Mouse (Mus musculus) heart, embryonic 12.5 days (tissue): ENCODE measurements around the gene Gm20388. TPM values are rescaled to one million over a fixed set of nuclear protein-coding genes. Genes with fewer than 3 reads are reported as not detected.
"Not testable (repeated sequence)": the region's sequence is repeated elsewhere in the genome, so short reads cannot be mapped to it uniquely, and the experiment has no call there.

Experiments used
- ATAC-seq: fragments of 200-750 bp; cut with Nextera tagmentation; 2 replicates; pipeline ENCODE4 v1.8.0; 2017; ENCODE audit warnings: moderate TSS enrichment, moderate library complexity; ENCODE audit not compliant: insufficient number of reproducible peaks, low FRiP score
- H3K27ac ChIP-seq: fragments of 300-500 bp; sonication (generic); 2 replicates; pipeline ENCODE4 v1.5.1; 2016; ENCODE audit warnings: mild to moderate bottlenecking, moderate library complexity; ENCODE audit not compliant: poor library complexity, severe bottlenecking
- H3K27me3 ChIP-seq: fragments of 300-500 bp; sonication (generic); replicated peaks from 2 replicates; pipeline ENCODE4 v1.6.1; 2016; ENCODE audit warnings: mild to moderate bottlenecking, moderate library complexity
- H3K36me3 ChIP-seq: fragments of 300-500 bp; sonication (generic); 2 replicates; pipeline ENCODE4 v1.6.1; 2016; ENCODE audit warnings: mild to moderate bottlenecking, moderate library complexity
- H3K4me1 ChIP-seq: fragments of 300-500 bp; sonication (generic); replicated peaks from 2 replicates; pipeline ENCODE4 v1.6.1; 2016; ENCODE audit warnings: mild to moderate bottlenecking
- H3K4me2 ChIP-seq: fragments of 300-500 bp; sonication (generic); 2 replicates; pipeline ENCODE4 v1.6.1; 2016; ENCODE audit warnings: mild to moderate bottlenecking, moderate library complexity
- H3K4me3 ChIP-seq: fragments of 300-500 bp; sonication (generic); 2 replicates; pipeline ENCODE4 v1.5.1; 2016; ENCODE audit warnings: mild to moderate bottlenecking
- H3K9ac ChIP-seq: fragments of 300-500 bp; sonication (generic); 2 replicates; pipeline ENCODE4 v1.6.1; 2016; ENCODE audit warnings: mild to moderate bottlenecking, moderate library complexity
- H3K9me3 ChIP-seq: fragments of 300-500 bp; sonication (generic); replicated peaks from 2 replicates; pipeline ENCODE4 v1.6.1; 2016; ENCODE audit warnings: mild to moderate bottlenecking, moderate library complexity
- WGBS: fragments of 180-500 bp; shearing (Covaris S2); methylation state at CpG from one replicate; pipeline ENCODE4 v1.1.7; 2016; 5-methylcytosine and 5-hydroxymethylcytosine counted together
- polyA plus RNA-seq: library from polyadenylated mRNA; unstranded; fragments of >200 nt; fragmentation: Nextera tagmentation; extraction: Ambion mirVana; gene quantifications from 2 replicates; pipeline ENCODE4 v1.2.1, GENCODE M21; 2016

Gene Gm20388
- polyA plus RNA-seq, 1 experiment from 2014 or later: not detected

DNA sequence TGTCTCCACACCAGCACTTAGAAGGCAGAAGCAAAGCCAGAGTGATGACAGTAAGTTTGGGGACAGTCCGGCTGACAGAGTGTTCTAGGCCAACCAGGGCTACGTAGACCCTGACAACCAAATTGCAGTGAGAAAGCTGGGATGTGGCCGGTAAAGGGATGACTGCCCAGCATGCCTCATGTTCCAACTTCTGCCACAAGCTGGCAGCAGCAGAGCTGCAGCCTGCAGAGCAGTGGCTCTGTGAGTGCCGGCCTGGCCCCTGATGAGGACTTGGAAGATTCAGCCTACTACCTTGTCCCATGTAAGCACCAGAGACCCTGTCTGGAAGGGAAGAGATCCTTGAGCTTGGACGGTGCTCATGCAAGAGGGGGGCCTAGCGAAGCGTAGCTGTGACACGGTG is 765.1 kb downstream of the Gm20388 start:
- no peak overlapping the region for H3K4me3 ChIP-seq
- ATAC-seq: no peak
- WGBS: 66% methylated on average over 8 of the region's 8 CpGs
- peaks cover 9% of the 10 kb centered on the region for H3K4me1 ChIP-seq
- H3K27ac ChIP-seq: no peak overlapping the region
- H3K9me3 ChIP-seq: no peaks in the 10 kb centered on the region
- no peak overlapping the region for H3K4me2 ChIP-seq
- no peak overlapping the region for H3K9ac ChIP-seq
- H3K36me3 ChIP-seq: peaks cover 47% of the 10 kb centered on the region
- H3K27me3 ChIP-seq: 0 out of 2 replicates have a peak, but pooled peaks cover 7% of the 10 kb centered on the region

DNA sequence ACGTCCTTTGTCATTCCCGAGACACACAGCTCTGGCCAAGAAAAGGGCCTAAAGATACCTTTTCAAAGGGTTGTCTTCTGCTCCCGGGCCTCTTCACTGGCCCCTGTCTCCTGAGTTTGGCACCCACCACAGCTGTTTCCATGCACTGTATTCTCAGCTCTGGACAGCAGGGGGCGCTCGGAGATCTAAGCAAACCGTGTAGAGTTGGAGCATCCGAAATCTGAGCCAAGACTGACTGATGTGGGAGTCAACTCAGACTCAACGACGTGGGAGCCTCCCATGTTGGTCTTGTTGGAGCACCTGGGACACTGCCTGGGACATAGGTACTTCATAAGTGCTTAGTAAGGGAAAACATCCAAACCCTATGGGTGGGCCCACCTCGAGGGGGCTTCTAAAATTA is 767.8 kb downstream of the Gm20388 start:
- no peak overlapping the region for H3K9ac ChIP-seq
- H3K4me2 ChIP-seq: no peak overlapping the region
- ATAC-seq: peak; percentile 59; the same call in 1 of the 2 replicates
- WGBS: 12% methylated on average over 10 of the region's 10 CpGs
- no peak overlapping the region for H3K4me3 ChIP-seq
- H3K9me3 ChIP-seq: no peaks in the 10 kb centered on the region
- H3K36me3 ChIP-seq: peaks cover 20% of the 10 kb centered on the region
- H3K4me1 ChIP-seq: peaks cover 5% of the 10 kb centered on the region
- peaks cover 13% of the 10 kb centered on the region; the same call in 1 of the 2 replicates for H3K27me3 ChIP-seq
- no peak overlapping the region for H3K27ac ChIP-seq

DNA sequence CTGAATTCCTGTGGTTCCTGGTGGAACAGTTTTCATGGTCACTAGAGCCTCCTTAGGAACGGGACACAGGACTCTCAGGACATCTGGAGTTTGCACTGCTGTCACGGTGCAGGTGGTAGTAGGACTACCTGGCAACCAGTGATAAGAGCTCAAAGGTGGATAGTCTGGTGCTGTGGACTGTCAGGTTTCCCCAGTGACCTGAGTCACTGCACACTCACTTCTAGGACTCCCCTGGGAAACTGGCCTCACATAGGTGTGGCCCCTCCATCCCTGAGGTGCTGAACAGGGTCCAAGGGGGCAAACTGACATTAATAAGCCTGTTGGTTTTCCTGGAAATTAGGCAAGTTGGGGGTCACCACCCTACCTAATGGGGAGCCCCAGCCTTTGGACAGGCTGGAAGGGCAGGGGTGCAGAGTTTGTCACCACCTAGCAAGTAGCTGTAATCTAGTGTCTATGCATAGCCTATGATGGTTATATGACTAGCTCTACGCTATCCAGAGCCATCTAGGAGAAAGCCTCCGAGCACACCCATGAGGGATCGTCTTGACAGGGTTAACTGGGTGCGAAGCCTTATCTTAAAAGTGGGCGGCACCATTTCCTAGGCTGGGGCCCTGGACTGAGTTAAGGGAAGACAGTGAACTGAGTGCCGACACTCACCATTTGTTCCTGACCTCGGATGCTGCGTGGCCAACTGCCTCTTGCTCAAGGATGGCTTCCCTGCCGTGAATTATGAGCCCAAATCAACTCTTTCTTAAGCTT is 769.2 kb downstream of the Gm20388 start:
- H3K27ac ChIP-seq: no peak overlapping the region
- H3K9ac ChIP-seq: no peak overlapping the region
- H3K27me3 ChIP-seq: peaks cover 13% of the 10 kb centered on the region; the same call in 1 of the 2 replicates
- peaks cover 5% of the 10 kb centered on the region for H3K4me1 ChIP-seq
- 0 out of 2 replicates have a peak, but pooled peaks have one; percentile 13 for ATAC-seq
- H3K4me2 ChIP-seq: no peak overlapping the region
- H3K36me3 ChIP-seq: peaks cover 10% of the 10 kb centered on the region
- 23% methylated on average over 11 of the region's 11 CpGs for WGBS
- H3K4me3 ChIP-seq: no peak overlapping the region
- no peaks in the 10 kb centered on the region for H3K9me3 ChIP-seq

DNA sequence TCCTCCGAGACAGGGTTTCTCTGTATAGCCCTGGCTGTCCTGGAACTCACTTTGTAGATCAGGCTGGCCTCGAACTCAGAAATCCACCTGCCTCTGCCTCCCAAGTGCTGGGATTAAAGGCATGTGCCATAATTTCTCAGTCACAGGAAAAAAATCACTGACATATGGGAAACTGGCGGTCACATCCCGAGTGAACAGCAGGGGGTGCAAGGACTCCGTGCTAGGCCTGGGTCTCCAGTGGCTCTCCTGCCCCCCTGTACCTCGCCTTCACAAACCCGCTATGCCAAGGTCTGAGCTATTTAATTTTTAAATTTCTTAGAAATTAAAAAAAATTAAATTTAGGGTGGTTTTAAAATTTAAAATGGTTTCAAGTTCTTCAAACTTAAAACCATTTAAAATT is 769.8 kb downstream of the Gm20388 start:
- not testable (repeated sequence) for H3K9ac ChIP-seq, H3K27ac ChIP-seq, H3K9me3 ChIP-seq, H3K4me3 ChIP-seq, H3K4me2 ChIP-seq, H3K4me1 ChIP-seq, ATAC-seq, H3K36me3 ChIP-seq
- WGBS: 53% methylated on average over 7 of the region's 7 CpGs
- peaks cover 15% of the 10 kb centered on the region for H3K27me3 ChIP-seq

GRCm38 (mm10) chr8:120681113-120681512 is 770.5 kb downstream of the Gm20388 start:
- H3K9ac ChIP-seq: no peak overlapping the region
- no peaks in the 10 kb centered on the region for H3K9me3 ChIP-seq
- H3K36me3 ChIP-seq: no peaks in the 10 kb centered on the region
- peaks cover 22% of the 10 kb centered on the region for H3K27me3 ChIP-seq
- no peak for ATAC-seq
- no peak overlapping the region for H3K4me2 ChIP-seq
- H3K4me3 ChIP-seq: no peak overlapping the region
- H3K27ac ChIP-seq: no peak overlapping the region
- peaks cover 5% of the 10 kb centered on the region for H3K4me1 ChIP-seq
- WGBS: 74% methylated on average over 10 of the region's 10 CpGs

GRCm38 (mm10) chr8:120683602-120684001 is 773.0 kb downstream of the Gm20388 start:
- WGBS: 14% methylated on average over 10 of the region's 10 CpGs
- H3K27ac ChIP-seq: no peak overlapping the region
- H3K4me2 ChIP-seq: no peak overlapping the region
- no peaks in the 10 kb centered on the region for H3K36me3 ChIP-seq
- no peaks in the 10 kb centered on the region for H3K9me3 ChIP-seq
- ATAC-seq: no peak
- H3K9ac ChIP-seq: no peak overlapping the region; the same call in 1 of the 2 replicates
- H3K27me3 ChIP-seq: peaks cover 46% of the 10 kb centered on the region
- no peak overlapping the region for H3K4me3 ChIP-seq
- H3K4me1 ChIP-seq: peaks cover 5% of the 10 kb centered on the region

DNA sequence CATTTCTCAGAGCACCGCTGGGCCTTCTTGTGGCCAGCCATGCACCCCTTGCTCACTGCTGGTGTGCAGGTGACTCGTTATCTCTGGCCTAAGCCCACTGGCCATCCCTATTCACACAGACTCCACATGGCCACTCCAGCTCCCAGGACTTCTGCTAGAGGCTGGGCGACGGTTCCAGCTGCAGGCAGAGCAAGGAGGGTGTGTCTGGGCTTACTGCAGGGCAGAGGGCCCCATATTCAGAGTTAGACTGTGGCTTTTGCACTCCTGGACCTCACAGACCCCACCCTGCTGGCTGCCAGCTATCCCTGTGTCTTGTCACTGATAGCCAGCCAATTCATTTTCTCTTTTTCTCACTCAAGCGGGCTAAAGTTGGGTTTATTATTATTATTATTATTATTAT is 773.4 kb downstream of the Gm20388 start:
- Histone ChIP-seq H3K9ac (no peak overlapping the region), H3K4me2 (no peak overlapping the region), H3K4me1 (peaks cover 5% of the 10 kb centered on the region), H3K27ac (no peak overlapping the region), H3K9me3 (no peaks in the 10 kb centered on the region), H3K27me3 (peaks cover 50% of the 10 kb centered on the region), H3K36me3 (no peaks in the 10 kb centered on the region), H3K4me3 (no peak overlapping the region)
- ATAC-seq: no peak
- WGBS: 58% methylated on average over 5 of the region's 5 CpGs

- no peaks in the 10 kb centered on the region for H3K9me3 ChIP-seq
- H3K9ac ChIP-seq: no peak overlapping the region
- H3K4me2 ChIP-seq: no peak overlapping the region
- peaks cover 48% of the 10 kb centered on the region for H3K27me3 ChIP-seq
- WGBS: 65% methylated on average over 5 of the region's 5 CpGs
- no peaks in the 10 kb centered on the region for H3K36me3 ChIP-seq
- ATAC-seq: no peak
- no peak overlapping the region for H3K27ac ChIP-seq
- H3K4me3 ChIP-seq: no peak overlapping the region
- H3K4me1 ChIP-seq: peaks cover under 1% of the 10 kb centered on the region
Observed at GRCm38 (mm10) chr8:120685097-120685496, 774.5 kb downstream of the Gm20388 start.

GRCm38 (mm10) chr8:120685591-120685990 is 775.0 kb downstream of the Gm20388 start:
- H3K9me3 ChIP-seq: no peaks in the 10 kb centered on the region
- no peak overlapping the region for H3K4me2 ChIP-seq
- H3K27ac ChIP-seq: no peak overlapping the region
- no peak for ATAC-seq
- no peak overlapping the region for H3K4me3 ChIP-seq
- peaks cover 48% of the 10 kb centered on the region for H3K27me3 ChIP-seq
- 80% methylated on average over 8 of the region's 8 CpGs for WGBS
- H3K4me1 ChIP-seq: no peaks in the 10 kb centered on the region
- no peak overlapping the region for H3K9ac ChIP-seq
- no peaks in the 10 kb centered on the region for H3K36me3 ChIP-seq

DNA sequence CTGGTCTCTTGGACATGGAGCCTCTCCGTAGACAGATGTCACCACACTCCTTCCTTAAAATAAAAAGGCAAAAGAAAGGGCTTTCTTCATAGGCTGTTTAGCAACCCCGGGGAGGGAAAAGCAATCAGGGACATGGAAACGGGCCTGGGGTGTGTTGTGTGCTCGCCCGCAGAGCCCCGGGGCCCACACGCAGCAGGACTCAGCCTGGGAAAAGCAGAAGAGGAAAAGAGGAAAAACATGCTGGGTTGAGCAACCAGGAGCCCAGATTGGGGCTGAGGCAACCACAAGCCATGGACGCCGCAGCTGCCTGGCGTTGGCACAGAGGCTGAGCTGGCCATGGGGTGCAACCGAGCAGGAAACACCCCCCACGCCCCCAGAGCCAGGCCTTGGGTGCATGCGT is 775.4 kb downstream of the Gm20388 start:
- ATAC-seq: no peak
- Histone ChIP-seq H3K4me3 (no peak overlapping the region), H3K9me3 (no peaks in the 10 kb centered on the region), H3K27ac (no peak overlapping the region), H3K27me3 (peaks cover 48% of the 10 kb centered on the region), H3K4me1 (no peaks in the 10 kb centered on the region), H3K9ac (no peak overlapping the region), H3K36me3 (no peaks in the 10 kb centered on the region), H3K4me2 (no peak overlapping the region)
- WGBS: 80% methylated on average over 13 of the region's 13 CpGs

DNA sequence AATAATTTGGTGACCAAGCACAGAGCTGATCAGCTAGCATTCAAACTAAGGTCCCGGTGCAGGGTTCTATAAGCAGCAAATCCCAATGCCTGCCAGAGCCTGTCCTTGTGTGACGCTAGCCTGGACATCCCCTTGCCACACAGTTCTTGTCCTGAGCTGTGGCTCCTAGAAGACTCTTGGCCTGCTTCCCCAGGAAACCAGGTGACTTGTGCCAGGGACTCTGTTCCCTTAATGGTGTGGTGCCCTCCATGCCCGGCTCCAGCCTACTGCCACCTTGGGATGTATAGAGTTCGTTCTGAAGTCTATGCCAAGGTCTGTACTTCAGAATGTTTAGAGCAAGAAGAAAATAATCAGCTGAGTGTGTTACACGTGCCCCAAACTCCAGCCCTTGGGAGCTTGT is 775.9 kb downstream of the Gm20388 start:
- Histone ChIP-seq H3K27ac (no peak overlapping the region), H3K4me3 (no peak overlapping the region), H3K9ac (no peak overlapping the region), H3K4me1 (no peaks in the 10 kb centered on the region), H3K27me3 (peaks cover 48% of the 10 kb centered on the region), H3K9me3 (no peaks in the 10 kb centered on the region), H3K4me2 (no peak overlapping the region), H3K36me3 (no peaks in the 10 kb centered on the region)
- WGBS: 77% methylated on average over 5 of the region's 5 CpGs
- ATAC-seq: no peak

- no peaks in the 10 kb centered on the region for H3K9me3 ChIP-seq
- no peaks in the 10 kb centered on the region for H3K36me3 ChIP-seq
- ATAC-seq: no peak
- no peak overlapping the region for H3K4me3 ChIP-seq
- H3K4me1 ChIP-seq: no peaks in the 10 kb centered on the region
- H3K27me3 ChIP-seq: peaks cover 48% of the 10 kb centered on the region
- 57% methylated on average over 8 of the region's 8 CpGs for WGBS
- no peak overlapping the region for H3K9ac ChIP-seq
- no peak overlapping the region for H3K27ac ChIP-seq
- H3K4me2 ChIP-seq: no peak overlapping the region
Observed at GRCm38 (mm10) chr8:120687786-120688185, 777.1 kb downstream of the Gm20388 start.
